Mouse (Mus musculus): ENCODE measurements at regions not wholly inside any gene's neighbourhood (a gene's known extent, or its start where the extent isn't known, plus 50 kb on each side); places are given as distances from the start of the nearest gene placed in this dataset.

- no peak for DNase-seq (ENCODE audit: low spot score in 2 of 2)
Observed at GRCm38 (mm10) chr11:38618707-38619106, 1382.9 kb upstream of the Tenm2 start.

GRCm38 (mm10) chr11:38600971-38601370, 1365.2 kb upstream of the Tenm2 start:
- DNase-seq (ENCODE audit: low spot score in 2 of 2), result peak; percentile 10 to 34

GRCm38 (mm10) chr11:38568515-38568914, 1332.8 kb upstream of the Tenm2 start:
- DNase-seq (ENCODE audit: low spot score in 2 of 2), result no peak

- DNase-seq (ENCODE audit: low spot score in 2 of 2), result peak in 1 of 2 experiments; percentile 6
Observed at GRCm38 (mm10) chr11:38543893-38544292, 1308.1 kb upstream of the Tenm2 start.

- no peak for DNase-seq (ENCODE audit: low spot score in 2 of 2)
Observed at GRCm38 (mm10) chr11:38540097-38540496, 1304.3 kb upstream of the Tenm2 start.

GRCm38 (mm10) chr11:38532282-38532681, 1296.5 kb upstream of the Tenm2 start:
- no peak for DNase-seq (ENCODE audit: low spot score in 2 of 2)

- DNase-seq (ENCODE audit: low spot score in 2 of 2), result no peak
Observed at GRCm38 (mm10) chr11:38509676-38510075, 1273.9 kb upstream of the Tenm2 start.

GRCm38 (mm10) chr11:38464239-38464596, 1228.5 kb upstream of the Tenm2 start:
- no peak for DNase-seq (ENCODE audit: low spot score in 2 of 2)

GRCm38 (mm10) chr11:38463568-38464238, 1227.9 kb upstream of the Tenm2 start:
- DNase-seq (ENCODE audit: low spot score in 2 of 2), result no peak

GRCm38 (mm10) chr11:38443291-38443690, 1207.5 kb upstream of the Tenm2 start:
- no peak for DNase-seq (ENCODE audit: low spot score in 2 of 2)

GRCm38 (mm10) chr11:38410302-38410701, 1174.5 kb upstream of the Tenm2 start:
- no peak for DNase-seq (ENCODE audit: low spot score in 2 of 2)

GRCm38 (mm10) chr11:38397771-38398170, 1162.0 kb upstream of the Tenm2 start:
- DNase-seq (ENCODE audit: low spot score in 2 of 2), result no peak

GRCm38 (mm10) chr11:38386958-38387357, 1151.2 kb upstream of the Tenm2 start:
- no peak for DNase-seq (ENCODE audit: low spot score in 2 of 2)

GRCm38 (mm10) chr11:38346442-38346841, 1110.7 kb upstream of the Tenm2 start:
- DNase-seq (ENCODE audit: low spot score in 2 of 2), result no peak

- no peak for DNase-seq (ENCODE audit: low spot score in 2 of 2)
Observed at GRCm38 (mm10) chr11:38335411-38335810, 1099.6 kb upstream of the Tenm2 start.

- DNase-seq (ENCODE audit: low spot score in 2 of 2), result no peak
Observed at GRCm38 (mm10) chr11:38297693-38298092, 1061.9 kb upstream of the Tenm2 start.

- DNase-seq (ENCODE audit: low spot score in 2 of 2), result no peak
Observed at GRCm38 (mm10) chr11:38291289-38291688, 1055.5 kb upstream of the Tenm2 start.

- no peak for DNase-seq (ENCODE audit: low spot score in 2 of 2)
Observed at GRCm38 (mm10) chr11:38280961-38281360, 1045.2 kb upstream of the Tenm2 start.
